Mouse (Mus musculus) embryo, embryonic 10.5 days (tissue): Measurements from ENCODE around the gene Il23r.
A peak's percentile ranks its signal among the peaks of the same experiment; 100 is the strongest.

Source experiments
- DNase-seq: peaks from one replicate; pipeline ENCODE4 v3.0.0-alpha.2; 2015; ENCODE audit warnings: low spot score

The Il23r gene

DNA sequence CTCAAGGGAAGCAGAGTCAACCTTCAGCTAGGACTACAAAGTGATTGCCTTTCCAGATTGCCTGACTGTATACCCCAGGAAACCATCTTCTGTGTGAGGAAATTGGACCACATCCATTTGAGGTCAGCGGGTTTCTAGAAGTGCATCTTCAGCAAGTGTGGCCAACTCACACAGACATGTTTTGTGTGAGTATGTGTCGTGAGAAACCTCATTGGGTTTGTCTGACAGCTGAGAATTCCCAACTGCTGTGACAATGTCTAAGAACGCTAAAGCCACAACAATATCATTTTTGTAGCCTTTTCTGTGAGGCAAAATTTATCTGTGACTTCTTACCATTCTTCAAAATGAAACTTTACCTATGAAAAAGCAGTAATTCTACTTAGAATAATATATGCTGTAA is 59.8 kb downstream of the Il23r start:
- DNase-seq = no peak

DNA sequence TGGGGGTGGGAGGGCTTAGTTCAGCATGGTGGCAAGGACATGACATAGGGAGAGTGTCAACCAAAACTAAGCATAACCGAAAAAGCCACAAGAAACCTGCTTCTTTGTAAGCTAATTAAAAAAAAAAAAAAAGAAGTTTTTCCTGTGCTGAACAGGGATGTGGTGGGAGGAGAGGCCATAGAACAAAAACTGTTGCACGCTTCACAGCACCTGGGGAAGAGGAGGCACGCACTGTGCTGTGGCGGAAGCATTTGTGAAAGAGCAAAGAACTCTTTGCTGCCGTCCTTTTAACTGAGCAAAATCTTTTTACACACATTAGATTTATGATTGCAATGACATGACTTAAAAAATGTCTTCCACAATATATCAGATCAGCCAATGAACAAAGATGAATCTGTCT is 69.9 kb downstream of the Il23r start:
- DNase-seq = no peak

DNA sequence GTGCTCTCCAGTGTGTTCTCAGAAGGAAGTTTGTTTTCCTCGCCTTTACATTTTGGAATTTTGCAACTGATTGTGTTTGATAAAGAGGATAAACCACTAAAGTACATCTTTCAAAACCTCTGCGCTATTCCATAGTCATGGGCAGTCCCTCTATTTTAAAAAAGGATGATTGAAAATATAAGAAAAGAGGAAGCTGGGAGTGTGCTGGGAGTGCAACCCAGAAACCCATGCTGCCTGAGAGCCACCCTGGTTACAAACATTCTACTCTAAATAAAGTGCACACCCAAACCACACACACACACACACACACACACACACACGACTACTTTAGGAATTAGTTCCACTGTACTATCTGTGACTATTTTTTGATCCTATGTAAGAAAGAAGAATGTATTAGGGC is 75.1 kb downstream of the Il23r start:
- DNase-seq = no peak

DNA sequence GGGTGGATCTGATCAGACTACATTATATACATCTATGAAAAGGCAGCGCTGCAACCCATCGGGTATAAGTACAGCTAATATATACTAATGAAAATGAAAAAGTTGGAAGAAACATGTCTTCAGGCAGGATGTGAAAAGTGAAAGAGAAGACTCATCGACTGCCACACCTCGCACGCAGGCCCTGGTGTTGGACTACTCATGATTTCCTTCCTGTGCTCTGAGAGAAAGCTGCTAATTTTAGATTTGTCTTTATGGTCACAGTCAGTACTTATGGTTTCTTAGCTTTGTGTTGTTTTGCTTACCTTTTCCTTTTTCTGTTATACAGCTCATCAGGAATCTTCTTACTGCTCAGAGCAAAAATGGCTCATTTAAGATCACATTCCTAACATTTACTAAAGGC is 76.4 kb downstream of the Il23r start:
- DNase-seq = no peak

DNA sequence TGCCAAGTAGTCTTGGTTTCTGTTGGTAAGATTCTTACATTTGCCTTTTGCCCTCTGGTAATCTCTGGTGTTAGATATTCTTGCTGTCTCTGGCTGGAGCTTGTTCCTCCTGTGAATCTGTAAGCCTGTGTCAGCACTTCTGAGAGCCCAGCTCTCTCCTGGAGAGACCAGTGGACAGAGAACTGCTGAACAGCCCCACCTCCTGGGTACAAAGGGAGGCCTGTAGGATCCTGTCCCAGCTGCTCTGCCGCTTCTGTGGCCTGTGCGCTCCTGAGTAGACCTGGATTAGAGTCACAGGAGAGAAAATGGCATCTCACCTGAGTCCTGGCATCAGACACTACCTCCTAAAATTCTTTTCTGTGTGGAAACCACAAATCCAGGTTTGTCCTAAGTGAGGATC is 78.3 kb downstream of the Il23r start:
- DNase-seq = no peak

DNA sequence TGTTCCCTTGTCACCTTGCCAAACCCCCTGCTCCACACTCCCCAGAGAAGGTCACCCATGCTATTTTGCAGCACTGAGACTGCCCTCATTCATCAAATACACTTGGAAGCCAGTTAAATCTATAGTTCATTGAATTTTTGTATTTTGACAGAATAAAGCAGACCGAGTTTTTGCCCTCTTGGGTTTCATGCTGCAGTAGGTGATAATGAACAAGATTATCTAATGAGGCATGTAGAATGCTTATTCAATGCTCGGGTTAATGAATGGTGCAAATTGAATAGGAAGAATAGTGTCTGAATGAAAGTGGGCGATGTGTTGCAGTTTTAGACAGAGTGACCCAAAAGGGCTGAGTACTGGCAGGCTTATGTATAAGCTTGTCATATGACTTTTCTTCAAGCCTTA is 86.4 kb downstream of the Il23r start:
- DNase-seq = peak; percentile 1

DNA sequence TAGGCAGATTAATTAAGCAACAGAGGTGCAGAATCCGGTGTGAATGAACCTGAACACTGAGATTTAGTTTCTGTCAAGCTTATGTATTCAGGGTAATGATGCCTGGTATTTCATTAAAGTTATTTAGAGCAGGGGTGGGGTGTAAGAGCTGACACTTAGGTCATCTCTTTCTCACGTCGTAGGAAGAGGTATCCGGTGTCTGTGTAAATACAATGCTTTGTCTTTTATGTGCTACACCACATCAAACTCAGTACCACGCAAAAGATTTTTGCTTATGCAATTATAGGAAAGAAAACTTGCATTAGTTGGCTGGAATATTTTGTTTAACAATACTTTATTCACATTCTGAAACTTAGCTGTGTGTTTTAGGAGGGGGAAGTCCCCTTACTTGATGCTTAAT is 92.1 kb downstream of the Il23r start:
- DNase-seq = no peak

DNA sequence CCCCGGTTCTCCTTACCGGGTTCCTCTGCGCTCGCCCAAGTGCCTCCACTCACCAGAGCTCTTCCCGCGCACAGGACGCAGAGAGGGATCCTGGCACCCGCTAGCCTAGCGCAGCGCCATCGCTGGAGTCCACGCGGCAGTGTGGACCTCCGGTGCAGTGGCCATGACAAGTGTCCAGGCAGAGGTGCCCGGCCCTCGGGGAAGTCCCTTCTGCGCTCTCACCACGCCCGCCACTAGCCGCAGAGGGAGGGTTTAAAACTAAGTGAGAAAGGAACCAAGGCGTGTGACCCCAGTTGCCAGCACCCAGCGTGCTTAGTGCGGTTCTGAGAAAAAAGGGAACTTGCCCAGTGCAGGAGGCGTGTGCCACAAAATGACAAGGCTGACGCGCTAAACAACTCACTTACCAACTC is 115.7 kb downstream of the Il23r start, which contains the start of gene Il12rb2:
Gene Il12rb2, minus strand, starts transcription at position 207 of the 410 bp plus-strand sequence.
- DNase-seq = peak; percentile 22
